Mouse (Mus musculus): ENCODE measurements around the gene Htt.

GRCm38 (mm10) chr5:34771818-34772217, 10.3 kb downstream of the Htt start:
- TF ChIP-seq CTCF (IDR thresholded peaks at IDR 0.05; ENCODE audit: insufficient read depth, low read depth, low read length) (no peak), POLR2A (IDR thresholded peaks at IDR 0.05; ENCODE audit: insufficient read depth, low read depth, low read length) (no peak)

Data from olfactory bulb, adult 2 months (tissue).